22 mouse cellular contexts compared by ENCODE assay signal in the genomic region with DNA sequence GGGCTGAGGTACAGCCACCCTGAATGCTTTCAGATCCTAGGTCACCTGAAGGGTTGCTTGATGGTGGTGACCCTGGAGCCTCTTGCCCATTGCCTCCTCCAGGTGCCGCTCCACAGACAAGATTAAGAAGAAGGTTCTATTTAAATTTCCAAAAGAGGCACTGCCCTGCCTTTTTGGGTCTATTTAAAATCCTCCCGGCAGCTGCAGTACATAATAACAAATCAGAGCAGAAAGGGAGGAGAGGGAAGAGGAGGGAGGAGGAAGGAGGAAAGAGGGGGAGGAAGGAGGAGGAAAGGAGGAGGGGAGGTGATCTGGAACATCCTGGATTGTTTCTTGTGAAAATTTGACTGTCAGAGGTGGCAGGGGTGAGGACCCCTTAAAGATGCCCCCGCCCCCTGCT.
DNase-seq lines count a peak whose midpoint lies in the region; ATAC-seq and TF ChIP-seq lines count a peak whose summit lies in the region.
"Had no signal": no experiment of that assay in that cellular context is flagged by ENCODE, and none has a peak within 500 bp of the region (broad histone marks: within the 10 kb centered on the region; RNA-seq: fewer than 3 reads in every experiment).

No protein-coding gene starts in this region.

- H3K27ac ChIP-seq in forebrain, postnatal 0 days (ENCODE audit: low read depth, low read length), result no peak overlapping the region
- no peak overlapping the region for H3K27ac ChIP-seq in forebrain, embryonic 14.5 days (ENCODE audit: low read depth, low read length)
- no peak overlapping the region for H3K27ac ChIP-seq in kidney, embryonic 14.5 days (ENCODE audit: low read depth, low read length)
- peak overlapping the region; percentile 33 for H3K27ac ChIP-seq in left cerebral cortex, adult 2 months
- H3K27ac ChIP-seq: embryonic facial prominence, embryonic 13.5 days; forebrain, embryonic 12.5 days; heart, adult 2 months; heart, embryonic 15.5 days had no signal

- intact Hi-C loops in left cerebral cortex, adult 2 months (cut with DNase I), result no loop called here
- intact Hi-C loops in left cerebral cortex, postnatal 14 days (cut with DNase I), result no loop called here

- peak overlapping the region; percentile 10; the same call in 1 of the 2 replicates for H3K9ac ChIP-seq in forebrain, postnatal 0 days
- H3K9ac ChIP-seq in forebrain, embryonic 14.5 days (ENCODE audit: low read length), result no peak overlapping the region
- no peak overlapping the region for H3K9ac ChIP-seq in kidney, embryonic 14.5 days (ENCODE audit: low read depth, low read length)
- H3K9ac ChIP-seq: embryonic facial prominence, embryonic 13.5 days; forebrain, embryonic 12.5 days; heart, embryonic 15.5 days had no signal

- no peak overlapping the region for H3K4me2 ChIP-seq in forebrain, postnatal 0 days (ENCODE audit: low read depth)
- no peak overlapping the region for H3K4me2 ChIP-seq in forebrain, embryonic 14.5 days (ENCODE audit: low read length)
- H3K4me2 ChIP-seq in kidney, embryonic 14.5 days (replicated peaks; ENCODE audit: low read depth, low read length), result no peak overlapping the region
- H3K4me2 ChIP-seq: embryonic facial prominence, embryonic 13.5 days; forebrain, embryonic 12.5 days; heart, embryonic 11.5 days; heart, embryonic 15.5 days had no signal

- TF ChIP-seq CTCF in forebrain, postnatal 0 days (IDR thresholded peaks at IDR 0.05; ENCODE audit: low read depth), result no peak
- TF ChIP-seq CTCF in left cerebral cortex, adult 2 months (IDR thresholded peaks at IDR 0.05), result no peak

- no peaks in the 10 kb centered on the region for H3K27me3 ChIP-seq in forebrain, postnatal 0 days (ENCODE audit: insufficient read depth, low read length)
- no peaks in the 10 kb centered on the region for H3K27me3 ChIP-seq in forebrain, embryonic 14.5 days (replicated peaks; ENCODE audit: control insufficient read depth, insufficient read depth, low read length)
- no peaks in the 10 kb centered on the region for H3K27me3 ChIP-seq in kidney, embryonic 14.5 days (ENCODE audit: control insufficient read depth, insufficient read depth, low read length)
- H3K27me3 ChIP-seq: embryonic facial prominence, embryonic 13.5 days; forebrain, embryonic 12.5 days; heart, embryonic 15.5 days had no signal

- WGBS in forebrain, postnatal 0 days, result 47% methylated on average over 3 of the region's 3 CpGs
- WGBS in forebrain, embryonic 14.5 days, result 53% methylated on average over 3 of the region's 3 CpGs
- 34% methylated on average over 3 of the region's 3 CpGs for WGBS in kidney, embryonic 14.5 days

- 0 out of 2 replicates have a peak, but pooled peaks cover 4% of the 10 kb centered on the region for H3K4me1 ChIP-seq in forebrain, postnatal 0 days (ENCODE audit: insufficient read depth)
- H3K4me1 ChIP-seq in forebrain, embryonic 14.5 days (ENCODE audit: control insufficient read depth, insufficient read depth, low read length), result no peaks in the 10 kb centered on the region
- H3K4me1 ChIP-seq in kidney, embryonic 14.5 days (ENCODE audit: control insufficient read depth, insufficient read depth, low read length), result peaks cover 10% of the 10 kb centered on the region
- H3K4me1 ChIP-seq: embryonic facial prominence, embryonic 13.5 days; heart, embryonic 15.5 days had no signal

- no peaks in the 10 kb centered on the region for H3K36me3 ChIP-seq in forebrain, postnatal 0 days (ENCODE audit: insufficient read depth)
- no peaks in the 10 kb centered on the region for H3K36me3 ChIP-seq in forebrain, embryonic 14.5 days (ENCODE audit: control insufficient read depth, insufficient read depth, low read length)
- H3K36me3 ChIP-seq in kidney, embryonic 14.5 days (ENCODE audit: control insufficient read depth, insufficient read depth, low read length), result no peaks in the 10 kb centered on the region
- H3K36me3 ChIP-seq: embryonic facial prominence, embryonic 13.5 days; forebrain, embryonic 12.5 days; G1E; heart, embryonic 15.5 days had no signal

- H3K4me3 ChIP-seq in forebrain, postnatal 0 days (ENCODE audit: low read depth, low read length), result no peak overlapping the region
- no peak overlapping the region for H3K4me3 ChIP-seq in forebrain, embryonic 14.5 days (ENCODE audit: low read depth, low read length)
- H3K4me3 ChIP-seq in kidney, embryonic 14.5 days (ENCODE audit: low read length), result no peak overlapping the region
- H3K4me3 ChIP-seq in left cerebral cortex, adult 2 months, result no peak overlapping the region
- H3K4me3 ChIP-seq: embryonic facial prominence, embryonic 13.5 days; forebrain, embryonic 12.5 days; heart, adult 2 months; heart, embryonic 15.5 days had no signal

- ATAC-seq in forebrain, postnatal 0 days, result no peak
- ATAC-seq in forebrain, embryonic 14.5 days, result no peak
- ATAC-seq in kidney, embryonic 14.5 days (ENCODE audit: low FRiP score, low TSS enrichment), result peak; percentile 55; the same call in 1 of the 2 replicates
- ATAC-seq: CD4-positive, CD25-positive, alpha-beta regulatory T cell, adult 4 months; hindbrain, embryonic 16.5 days; inflammation-experienced regulatory T-cells, adult 6 months had no signal

- no peak for DNase-seq in forebrain, postnatal 0 days
- DNase-seq in forebrain, embryonic 14.5 days (ENCODE audit: low spot score), result no peak
- DNase-seq in kidney, adult 9 months, result no peak
- DNase-seq in left cerebral cortex, adult 2 months (ENCODE audit: extremely low spot score in 1 of 2, low spot score in 2 of 2), result no peak
- no peak for DNase-seq in left cerebral cortex, postnatal 14 days (ENCODE audit: low spot score in 2 of 2)
- DNase-seq in adrenal gland, adult 18-20 months (ENCODE audit: low spot score in 2 of 2), result no peak
- DNase-seq: adrenal gland, postnatal 10 days; B cell, adult 2 months; cerebellum, adult 11-12 months; cerebellum, adult 9-10 months; cerebellum, postnatal 25 days; gastrocnemius, postnatal 10 days; heart, adult 2 months had no signal

- H3K9me3 ChIP-seq in forebrain, postnatal 0 days (ENCODE audit: low read length), result no peaks in the 10 kb centered on the region
- no peaks in the 10 kb centered on the region for H3K9me3 ChIP-seq in forebrain, embryonic 14.5 days (replicated peaks; ENCODE audit: control insufficient read depth, low read length)
- H3K9me3 ChIP-seq in kidney, embryonic 14.5 days (ENCODE audit: control insufficient read depth, low read length), result no peaks in the 10 kb centered on the region
- H3K9me3 ChIP-seq: embryonic facial prominence, embryonic 13.5 days; forebrain, embryonic 12.5 days; heart, embryonic 15.5 days had no signal
